Mouse (Mus musculus): Measurements from ENCODE around the gene Mnt.

- TF ChIP-seq FLI1 (IDR thresholded peaks at IDR 0.05; ENCODE audit: low read length) (no peak), GATA1 (IDR thresholded peaks at IDR 0.05; ENCODE audit: borderline replicate concordance, low read length) (no peak)
Measured at GRCm38 (mm10) chr11:74870544-74870943, 39.8 kb downstream of the Mnt start.
